Mouse (Mus musculus): Measurements from ENCODE around the gene 2700049A03Rik.

DNA sequence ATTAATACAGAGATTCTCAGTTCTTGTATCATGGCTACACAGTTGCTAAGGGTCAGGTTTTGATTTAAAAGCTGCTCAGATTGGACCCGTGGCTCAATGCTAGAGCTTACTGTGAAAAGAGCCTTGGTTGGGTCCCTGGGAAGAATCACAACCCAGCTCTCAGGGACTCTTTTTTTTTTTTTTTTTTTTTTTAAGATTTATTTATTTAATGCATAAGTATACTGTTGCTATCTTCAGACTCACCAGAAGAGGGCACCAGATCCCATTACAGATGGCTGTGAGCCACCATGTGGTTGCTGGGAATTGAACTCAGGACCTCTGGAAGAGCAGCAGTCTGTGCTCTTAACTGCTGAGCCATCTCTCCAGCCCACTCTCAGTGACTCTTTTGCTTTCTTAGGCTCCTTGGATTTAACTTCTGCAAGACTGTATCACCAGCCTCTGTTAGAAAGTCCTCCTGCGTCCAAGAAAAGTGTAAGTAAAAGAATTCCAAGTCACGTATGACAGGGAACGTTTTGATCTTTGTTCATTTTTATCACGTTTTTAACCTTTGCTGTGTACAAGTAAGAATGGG is 2.7 kb downstream of the 2700049A03Rik start:
- TF ChIP-seq POLR2A (IDR thresholded peaks at IDR 0.05; ENCODE audit: borderline replicate concordance, low read depth, low read length): no peak
- TF ChIP-seq CTCF (IDR thresholded peaks at IDR 0.05; ENCODE audit: low read depth, low read length): no peak

Measured in bone marrow macrophage, adult 2 months (primary cell).